Mouse (Mus musculus): ENCODE measurements at regions not wholly inside any gene's neighbourhood (a gene's known extent, or its start where the extent isn't known, plus 50 kb on each side); places are given as distances from the start of the nearest gene placed in this dataset.
A peak's percentile ranks its signal among the peaks of the same experiment; 100 is the strongest.

DNA sequence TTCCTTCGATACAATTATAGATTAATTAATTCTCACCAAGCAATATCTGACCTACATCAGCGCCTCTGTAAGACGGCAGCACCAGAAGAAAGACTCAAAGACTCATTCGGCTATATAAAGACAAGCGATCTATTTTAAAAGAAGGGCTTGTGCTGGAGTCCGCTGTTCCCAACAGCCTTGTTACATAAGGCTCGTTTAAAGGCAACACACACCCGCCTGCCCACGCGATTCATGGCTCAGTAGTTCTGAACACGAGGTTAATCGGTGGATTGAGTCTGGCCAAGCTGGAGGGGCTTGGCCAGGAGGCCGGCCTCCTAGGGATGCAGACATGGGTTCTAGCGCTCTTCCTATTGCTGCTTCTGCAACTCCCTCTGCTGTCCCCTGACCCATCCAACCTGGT, 306.9 kb downstream of the Mroh4 start:
- Histone ChIP-seq H3K9me3 (replicated peaks; ENCODE audit: control insufficient read depth, low read length) (no peaks in the 10 kb centered on the region), H3K27me3 (ENCODE audit: control insufficient read depth, insufficient read depth, low read length) (0 out of 2 replicates have a peak, but pooled peaks cover 5% of the 10 kb centered on the region), H3K9ac (replicated peaks; ENCODE audit: low read depth, low read length) (no peak overlapping the region), H3K4me3 (ENCODE audit: low read depth, low read length) (no peak overlapping the region), H3K4me1 (ENCODE audit: control insufficient read depth, insufficient read depth) (no peaks in the 10 kb centered on the region), H3K27ac (ENCODE audit: low read depth) (no peak overlapping the region), H3K4me2 (ENCODE audit: low read depth, low read length) (no peak overlapping the region), H3K36me3 (replicated peaks; ENCODE audit: control insufficient read depth, insufficient read depth, low read length) (no peaks in the 10 kb centered on the region)
- DNase-seq (ENCODE audit: low spot score) (no peak), ATAC-seq (ENCODE audit: insufficient read depth, low read depth) (no peak)
- TF ChIP-seq CTCF (IDR thresholded peaks at IDR 0.05; ENCODE audit: low read depth) (no peak), EP300 (IDR thresholded peaks at IDR 0.05; ENCODE audit: low read depth) (no peak)
- 67% methylated on average over 14 of the region's 14 CpGs for WGBS

DNA sequence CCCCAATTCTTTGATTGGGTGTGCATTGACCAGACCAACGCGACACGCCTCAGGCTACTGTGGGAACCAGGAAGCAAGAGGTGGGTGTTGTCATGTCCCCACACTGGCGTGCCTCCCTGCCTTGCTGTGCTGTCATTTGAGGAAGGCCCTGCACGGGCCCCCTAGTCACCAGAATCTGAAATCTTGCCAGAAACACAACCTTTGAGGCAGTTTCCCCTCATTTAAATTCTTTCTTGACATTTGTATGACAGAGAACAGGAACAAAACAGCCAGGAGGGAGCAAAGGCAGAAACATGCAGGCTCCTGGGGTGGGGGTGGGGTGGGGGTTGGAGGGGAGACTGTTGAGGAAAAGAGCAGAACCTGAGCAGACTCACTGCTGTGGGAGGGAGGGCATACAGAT, 309.5 kb downstream of the Mroh4 start:
- Histone ChIP-seq H3K9ac (replicated peaks; ENCODE audit: low read depth, low read length) (no peak overlapping the region), H3K4me2 (ENCODE audit: low read depth, low read length) (no peak overlapping the region), H3K27me3 (ENCODE audit: control insufficient read depth, insufficient read depth, low read length) (0 out of 2 replicates have a peak, but pooled peaks cover 5% of the 10 kb centered on the region), H3K36me3 (replicated peaks; ENCODE audit: control insufficient read depth, insufficient read depth, low read length) (no peaks in the 10 kb centered on the region), H3K27ac (ENCODE audit: low read depth) (no peak overlapping the region), H3K4me3 (ENCODE audit: low read depth, low read length) (no peak overlapping the region), H3K4me1 (ENCODE audit: control insufficient read depth, insufficient read depth) (no peaks in the 10 kb centered on the region), H3K9me3 (replicated peaks; ENCODE audit: control insufficient read depth, low read length) (no peaks in the 10 kb centered on the region)
- DNase-seq (ENCODE audit: low spot score) (no peak), ATAC-seq (ENCODE audit: insufficient read depth, low read depth) (no peak)
- WGBS = 52% methylated on average over 5 of the region's 5 CpGs
- TF ChIP-seq CTCF (IDR thresholded peaks at IDR 0.05; ENCODE audit: low read depth) (no peak), EP300 (IDR thresholded peaks at IDR 0.05; ENCODE audit: low read depth) (no peak)

DNA sequence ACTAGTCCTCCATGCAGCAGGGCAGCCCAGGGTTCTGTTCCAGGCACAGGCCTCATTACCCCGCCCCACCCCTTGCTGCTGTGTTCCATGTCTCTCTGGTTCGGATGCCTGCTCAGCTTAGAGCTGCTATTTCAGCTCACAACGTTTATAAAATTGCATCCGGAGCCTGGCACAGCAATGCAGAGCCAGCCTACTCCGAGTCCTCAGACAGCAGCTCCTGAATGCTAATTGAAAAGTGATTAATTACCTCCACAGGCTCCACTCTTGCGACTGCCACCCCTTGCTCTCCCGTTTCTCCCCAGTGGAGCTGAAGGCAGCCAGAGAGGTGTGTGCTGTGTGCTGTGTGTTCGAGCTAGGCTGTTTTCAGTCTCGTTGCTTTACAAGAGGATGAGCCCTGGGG, 310.6 kb downstream of the Mroh4 start:
- H3K9me3 ChIP-seq (replicated peaks; ENCODE audit: control insufficient read depth, low read length) = no peaks in the 10 kb centered on the region
- H3K4me1 ChIP-seq (ENCODE audit: control insufficient read depth, insufficient read depth) = no peaks in the 10 kb centered on the region
- H3K27me3 ChIP-seq (ENCODE audit: control insufficient read depth, insufficient read depth, low read length) = 0 out of 2 replicates have a peak, but pooled peaks cover 5% of the 10 kb centered on the region
- no peak for DNase-seq (ENCODE audit: low spot score)
- H3K4me3 ChIP-seq (ENCODE audit: low read depth, low read length) = no peak overlapping the region
- H3K4me2 ChIP-seq (ENCODE audit: low read depth, low read length) = no peak overlapping the region
- H3K36me3 ChIP-seq (replicated peaks; ENCODE audit: control insufficient read depth, insufficient read depth, low read length) = no peaks in the 10 kb centered on the region
- H3K27ac ChIP-seq (ENCODE audit: low read depth) = no peak overlapping the region
- no peak overlapping the region for H3K9ac ChIP-seq (replicated peaks; ENCODE audit: low read depth, low read length)
- 52% methylated on average over 9 of the region's 9 CpGs for WGBS
- no peak for TF ChIP-seq CTCF (IDR thresholded peaks at IDR 0.05; ENCODE audit: low read depth)
- no peak for TF ChIP-seq EP300 (IDR thresholded peaks at IDR 0.05; ENCODE audit: low read depth)
- no peak for ATAC-seq (ENCODE audit: insufficient read depth, low read depth)

DNA sequence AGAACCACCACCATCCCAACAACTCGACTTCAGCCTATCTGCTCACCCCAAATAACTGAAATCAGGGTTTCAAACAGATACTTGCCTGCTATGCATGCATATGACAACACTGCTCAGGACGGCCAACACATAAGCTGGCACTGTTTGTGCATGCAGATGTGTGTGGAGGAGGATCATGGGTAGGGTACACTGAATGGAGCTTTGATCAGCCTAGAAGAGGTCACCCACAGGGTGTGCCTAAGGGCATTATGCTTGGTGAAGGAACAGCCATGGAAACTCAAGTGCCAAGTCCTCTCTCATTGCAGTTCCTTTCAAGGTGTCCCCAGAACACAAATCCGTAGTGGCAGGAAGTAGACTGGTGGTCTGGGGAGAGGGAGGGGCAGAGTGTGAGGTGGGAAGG, 316.7 kb downstream of the Mroh4 start:
- H3K4me3 ChIP-seq (ENCODE audit: low read depth, low read length) = no peak overlapping the region
- peaks cover 4% of the 10 kb centered on the region; the same call in 1 of the 2 replicates for H3K4me1 ChIP-seq (ENCODE audit: control insufficient read depth, insufficient read depth)
- peaks cover 12% of the 10 kb centered on the region for H3K27me3 ChIP-seq (ENCODE audit: control insufficient read depth, insufficient read depth, low read length)
- no peaks in the 10 kb centered on the region for H3K9me3 ChIP-seq (replicated peaks; ENCODE audit: control insufficient read depth, low read length)
- no peaks in the 10 kb centered on the region for H3K36me3 ChIP-seq (replicated peaks; ENCODE audit: control insufficient read depth, insufficient read depth, low read length)
- WGBS = 49% methylated on average over 3 of the region's 3 CpGs
- DNase-seq (ENCODE audit: low spot score) (no peak), ATAC-seq (ENCODE audit: insufficient read depth, low read depth) (no peak)
- H3K9ac ChIP-seq (replicated peaks; ENCODE audit: low read depth, low read length) = no peak overlapping the region
- no peak overlapping the region for H3K4me2 ChIP-seq (ENCODE audit: low read depth, low read length)
- H3K27ac ChIP-seq (ENCODE audit: low read depth) = no peak overlapping the region
- TF ChIP-seq EP300 (IDR thresholded peaks at IDR 0.05; ENCODE audit: low read depth) (no peak), CTCF (IDR thresholded peaks at IDR 0.05; ENCODE audit: low read depth) (no peak)

DNA sequence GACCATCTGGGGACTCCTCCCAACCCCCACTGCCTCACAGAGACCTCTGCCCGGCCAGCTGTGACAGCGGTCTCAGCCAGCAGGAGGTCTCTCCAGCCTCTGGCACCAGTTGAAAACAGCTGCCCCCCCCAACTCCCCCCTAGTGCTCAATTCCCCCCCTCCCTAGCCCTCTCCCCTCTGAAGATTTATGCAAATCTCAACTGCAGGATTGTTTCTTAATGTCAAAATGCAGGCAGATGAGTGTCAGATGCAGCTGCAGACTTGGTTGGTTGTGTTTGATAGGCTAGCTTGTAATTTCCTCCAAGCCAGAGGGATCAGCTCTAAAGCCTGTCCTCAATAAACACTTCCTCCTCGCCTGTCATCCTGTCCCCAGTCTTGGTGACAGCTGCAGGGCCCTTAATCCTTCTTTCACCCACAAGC, 317.7 kb downstream of the Mroh4 start:
- Histone ChIP-seq H3K27me3 (ENCODE audit: control insufficient read depth, insufficient read depth, low read length) (peaks cover 12% of the 10 kb centered on the region), H3K4me3 (ENCODE audit: low read depth, low read length) (no peak overlapping the region), H3K4me1 (ENCODE audit: control insufficient read depth, insufficient read depth) (peaks cover 4% of the 10 kb centered on the region; the same call in 1 of the 2 replicates), H3K27ac (ENCODE audit: low read depth) (no peak overlapping the region), H3K9ac (replicated peaks; ENCODE audit: low read depth, low read length) (no peak overlapping the region), H3K4me2 (ENCODE audit: low read depth, low read length) (no peak overlapping the region), H3K9me3 (replicated peaks; ENCODE audit: control insufficient read depth, low read length) (no peaks in the 10 kb centered on the region), H3K36me3 (replicated peaks; ENCODE audit: control insufficient read depth, insufficient read depth, low read length) (no peaks in the 10 kb centered on the region)
- no peak for ATAC-seq (ENCODE audit: insufficient read depth, low read depth)
- DNase-seq (ENCODE audit: low spot score) = no peak
- 49% methylated on average over 3 of the region's 3 CpGs for WGBS
- no peak for TF ChIP-seq CTCF (IDR thresholded peaks at IDR 0.05; ENCODE audit: low read depth)
- no peak for TF ChIP-seq EP300 (IDR thresholded peaks at IDR 0.05; ENCODE audit: low read depth)

DNA sequence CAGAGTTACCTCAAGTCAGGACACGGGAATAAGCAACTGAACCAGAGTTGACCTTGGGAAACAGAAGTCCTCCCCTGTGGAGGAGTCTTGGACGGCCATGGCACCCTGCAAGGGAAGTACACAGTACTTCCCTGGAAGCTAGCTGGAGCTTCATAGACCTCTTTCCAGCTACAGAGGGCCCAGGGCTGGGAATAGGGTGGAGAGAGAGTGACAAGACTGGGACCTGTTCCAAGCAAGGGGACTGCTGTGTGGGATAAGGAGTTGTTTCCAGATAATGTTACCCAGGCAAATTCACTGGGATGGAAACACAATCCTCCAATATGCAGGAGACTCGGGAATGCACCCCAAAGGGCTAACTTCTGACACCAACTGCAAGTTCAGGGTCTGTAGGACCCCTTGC, 325.1 kb downstream of the Mroh4 start:
- no peaks in the 10 kb centered on the region for H3K36me3 ChIP-seq (replicated peaks; ENCODE audit: control insufficient read depth, insufficient read depth, low read length)
- peaks cover 3% of the 10 kb centered on the region; the same call in 1 of the 2 replicates for H3K27me3 ChIP-seq (ENCODE audit: control insufficient read depth, insufficient read depth, low read length)
- no peaks in the 10 kb centered on the region for H3K9me3 ChIP-seq (replicated peaks; ENCODE audit: control insufficient read depth, low read length)
- H3K9ac ChIP-seq (replicated peaks; ENCODE audit: low read depth, low read length) = no peak overlapping the region
- TF ChIP-seq CTCF (IDR thresholded peaks at IDR 0.05; ENCODE audit: low read depth) (no peak), EP300 (IDR thresholded peaks at IDR 0.05; ENCODE audit: low read depth) (no peak)
- 21% methylated on average over 3 of the region's 3 CpGs for WGBS
- H3K4me2 ChIP-seq (ENCODE audit: low read depth, low read length) = peak overlapping the region; percentile 27
- H3K4me3 ChIP-seq (ENCODE audit: low read depth, low read length) = no peak overlapping the region
- peaks cover 16% of the 10 kb centered on the region for H3K4me1 ChIP-seq (ENCODE audit: control insufficient read depth, insufficient read depth)
- peak overlapping the region; percentile 32; the same call in 1 of the 2 replicates for H3K27ac ChIP-seq (ENCODE audit: low read depth)
- ATAC-seq (ENCODE audit: insufficient read depth, low read depth) (peak; percentile 75), DNase-seq (ENCODE audit: low spot score) (peak; percentile 62)
